Mouse (Mus musculus) forebrain, embryonic 10.5 days (tissue): Measurements from ENCODE around the gene Alyref. TPM values are rescaled to one million over a fixed set of nuclear protein-coding genes. Genes with fewer than 3 reads are reported as not detected.

Experiments
- DNase-seq: peaks from one replicate; pipeline ENCODE4 v3.0.0-alpha.2; 2017; ENCODE audit warnings: low spot score; ENCODE audit errors: extremely low spot score
- H3K27ac ChIP-seq: fragments of 300-500 bp; sonication (generic); 2 replicates; pipeline ENCODE4 v1.5.1; 2016; ENCODE audit warnings: mild to moderate bottlenecking
- H3K27me3 ChIP-seq: fragments of 300-500 bp; sonication (generic); 2 replicates; pipeline ENCODE4 v1.6.1; 2016; ENCODE audit warnings: mild to moderate bottlenecking; ENCODE audit not compliant: poor library complexity, severe bottlenecking
- H3K36me3 ChIP-seq: fragments of 300-500 bp; sonication (generic); replicated peaks from 2 replicates; pipeline ENCODE4 v1.6.1; 2016; ENCODE audit warnings: mild to moderate bottlenecking, moderate library complexity
- H3K4me1 ChIP-seq: fragments of 300-500 bp; sonication (generic); 2 replicates; pipeline ENCODE4 v1.6.1; 2016
- H3K4me3 ChIP-seq: fragments of 300-500 bp; sonication (generic); 2 replicates; pipeline ENCODE4 v1.5.1; 2016; ENCODE audit warnings: mild to moderate bottlenecking, moderate library complexity
- H3K9me3 ChIP-seq: fragments of 300-500 bp; sonication (generic); 2 replicates; pipeline ENCODE4 v1.6.1; 2016; ENCODE audit warnings: mild to moderate bottlenecking, moderate library complexity
- WGBS: fragments of 180-500 bp; shearing (Covaris S2); methylation state at CpG from one replicate; pipeline ENCODE4 v1.1.7; 2016; 5-methylcytosine and 5-hydroxymethylcytosine counted together
- polyA plus RNA-seq: library from polyadenylated mRNA; unstranded; fragments of >200 nt; fragmentation: Nextera tagmentation; extraction: Ambion mirVana; gene quantifications from 2 replicates; pipeline ENCODE4 v1.2.1, GENCODE M21; 2016

The Alyref gene
- polyA plus RNA-seq, 1 experiment from 2014 or later, result 618 TPM

DNA sequence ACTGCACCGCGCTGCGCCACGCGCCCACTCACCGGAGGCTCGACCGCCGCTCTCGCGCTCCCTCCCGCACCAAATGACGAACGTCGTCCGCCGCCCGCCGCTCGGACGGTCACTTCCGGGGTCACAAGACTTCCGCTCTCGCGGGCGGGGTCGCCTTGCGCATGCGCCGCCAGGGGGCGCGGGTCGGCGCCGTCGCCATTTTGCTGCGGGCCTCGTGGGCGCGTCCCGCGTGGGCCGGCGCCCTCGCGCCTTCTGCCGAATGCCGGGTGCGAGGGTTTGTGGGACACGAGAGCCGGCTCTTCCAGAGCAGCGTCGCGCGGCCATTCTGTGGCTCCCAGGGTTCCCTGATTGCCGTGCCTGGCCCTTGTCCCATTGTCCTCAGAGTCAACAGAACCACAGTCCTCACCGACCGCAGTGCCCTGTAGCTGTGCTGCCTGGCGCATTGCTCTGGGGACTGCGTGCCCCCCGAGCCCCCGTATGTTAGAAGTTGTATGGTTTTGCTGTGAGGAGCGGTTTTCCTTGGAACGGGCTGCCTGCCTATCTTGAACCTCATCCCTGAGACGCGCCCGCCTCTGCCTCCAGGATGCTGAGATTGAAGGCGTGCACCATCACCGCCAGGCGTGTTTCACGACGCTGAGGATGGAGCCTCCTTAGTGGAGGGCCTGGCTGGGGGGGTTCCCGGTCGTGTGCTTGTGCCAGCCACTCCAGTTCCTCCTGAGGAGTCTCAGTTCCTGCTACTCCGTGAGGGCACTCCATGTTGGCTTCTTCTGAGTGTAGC lies 16.5 kb downstream of the Alyref start, which contains the start of gene Arhgdia:
Gene Arhgdia, minus strand, starts transcription at position 135 of the 778 bp plus-strand sequence.
- 5% methylated on average over 69 of the region's 75 CpGs for WGBS
- Histone ChIP-seq H3K9me3 (peaks cover 4% of the 10 kb centered on the region; the same call in 1 of the 2 replicates), H3K4me1 (peaks cover 41% of the 10 kb centered on the region), H3K27ac (peak within 1 kb of the TSS; percentile 99), H3K27me3 (no peaks in the 10 kb centered on the region), H3K36me3 (peaks cover 78% of the 10 kb centered on the region), H3K4me3 (peak within 1 kb of the TSS; percentile 89)
- peak; percentile 82 for DNase-seq

DNA sequence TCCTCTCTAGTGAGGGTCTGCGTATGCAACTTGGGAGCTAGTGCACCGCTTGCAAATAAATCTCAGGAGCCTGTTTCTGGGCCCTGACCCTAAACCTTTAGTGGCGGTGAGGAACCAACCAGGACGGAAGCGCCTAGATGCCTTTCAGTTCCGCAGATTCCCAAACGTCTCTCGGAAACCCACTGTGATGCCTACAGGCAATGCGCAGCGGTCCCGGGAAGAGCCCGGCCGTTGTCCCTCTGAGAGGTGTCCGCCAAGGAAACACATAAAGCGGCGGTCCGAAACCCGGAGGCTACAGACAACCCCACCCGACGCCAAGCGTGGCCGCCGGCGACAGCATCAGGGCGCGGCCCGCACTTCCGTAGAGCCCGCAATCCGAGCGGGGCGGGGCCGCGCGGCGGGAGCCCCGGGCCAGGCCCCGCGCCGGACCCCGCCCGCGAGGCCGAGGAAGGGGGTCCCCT lies 17.3 kb downstream of the Alyref start:
- WGBS, result under 1% methylated on average over 43 of the region's 44 CpGs
- H3K27me3 ChIP-seq, result no peaks in the 10 kb centered on the region
- peak overlapping the region; percentile 99 for H3K27ac ChIP-seq
- peak overlapping the region; percentile 89 for H3K4me3 ChIP-seq
- H3K4me1 ChIP-seq, result peaks cover 41% of the 10 kb centered on the region
- peak; percentile 49 for DNase-seq
- H3K9me3 ChIP-seq, result peaks cover 4% of the 10 kb centered on the region; the same call in 1 of the 2 replicates
- H3K36me3 ChIP-seq, result peaks cover 76% of the 10 kb centered on the region

DNA sequence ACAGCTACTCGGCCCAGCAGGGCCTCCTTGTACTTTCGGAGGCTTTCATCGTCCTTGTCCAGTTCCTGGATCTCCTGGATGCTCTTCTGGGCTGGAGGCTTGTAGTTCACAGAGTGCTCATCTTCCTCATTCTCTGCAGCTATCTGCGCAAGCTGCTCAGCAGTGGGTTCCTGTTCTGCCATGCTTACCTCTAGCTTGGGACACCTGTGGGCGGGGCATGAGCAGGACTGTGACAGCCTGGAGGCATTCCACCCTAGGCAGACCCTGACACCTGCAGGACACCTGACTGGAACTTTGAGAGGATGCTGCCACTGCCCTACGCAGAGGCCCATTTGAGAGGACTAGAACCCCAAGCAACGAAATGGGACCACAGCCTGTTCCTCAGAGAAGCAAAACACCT lies 18.0 kb downstream of the Alyref start:
- no peak for DNase-seq
- Histone ChIP-seq H3K27ac (peak overlapping the region; percentile 99), H3K27me3 (no peaks in the 10 kb centered on the region), H3K36me3 (peaks cover 69% of the 10 kb centered on the region), H3K4me3 (peak overlapping the region; percentile 89), H3K4me1 (peaks cover 41% of the 10 kb centered on the region), H3K9me3 (peaks cover 4% of the 10 kb centered on the region; the same call in 1 of the 2 replicates)
- 67% methylated on average over 7 of the region's 7 CpGs for WGBS

DNA sequence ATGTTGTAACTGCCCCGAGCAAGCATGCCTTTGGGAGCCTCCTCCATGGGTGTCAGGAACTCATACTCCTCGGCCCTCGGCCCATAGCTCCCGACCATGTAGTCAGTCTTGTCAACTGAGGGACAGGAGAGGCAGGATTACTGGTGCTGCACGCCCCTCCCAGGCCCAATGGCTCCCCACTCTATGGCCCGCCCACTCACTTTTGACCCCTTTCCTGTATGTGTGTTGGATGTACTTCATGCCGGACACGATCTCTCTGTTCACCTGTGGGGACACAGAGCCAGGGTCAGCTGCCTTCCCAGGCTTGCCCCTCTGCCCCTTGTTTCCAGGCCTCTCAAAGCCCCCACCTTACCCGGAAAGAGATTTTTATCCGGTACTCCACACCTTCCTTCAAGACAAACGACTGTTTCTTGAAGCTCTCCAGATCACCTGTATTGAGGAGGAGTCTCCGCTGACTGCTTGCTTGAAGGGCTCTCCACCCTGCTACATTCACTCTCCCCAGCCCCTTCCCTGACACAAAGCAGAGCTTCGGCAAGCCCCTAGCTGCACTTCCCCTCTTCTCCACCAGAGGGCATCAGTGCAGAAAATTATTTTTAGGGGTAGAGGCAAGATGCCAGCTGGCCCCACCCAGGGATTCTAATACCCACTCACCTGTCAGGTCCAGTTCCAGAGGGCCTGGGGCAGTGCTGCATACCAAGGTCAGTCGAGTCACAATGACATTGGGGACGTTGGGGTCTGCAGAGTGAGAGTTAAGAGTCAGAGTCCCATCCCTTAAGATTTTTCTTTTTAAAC lies 18.7 kb downstream of the Alyref start:
- H3K4me1 ChIP-seq, result peaks cover 46% of the 10 kb centered on the region
- H3K27me3 ChIP-seq, result no peaks in the 10 kb centered on the region
- peak overlapping the region; percentile 89 for H3K4me3 ChIP-seq
- peak overlapping the region; percentile 99 for H3K27ac ChIP-seq
- DNase-seq, result peak; percentile 86
- 65% methylated on average over 15 of the region's 15 CpGs for WGBS
- H3K9me3 ChIP-seq, result peaks cover 4% of the 10 kb centered on the region; the same call in 1 of the 2 replicates
- H3K36me3 ChIP-seq, result peaks cover 62% of the 10 kb centered on the region

DNA sequence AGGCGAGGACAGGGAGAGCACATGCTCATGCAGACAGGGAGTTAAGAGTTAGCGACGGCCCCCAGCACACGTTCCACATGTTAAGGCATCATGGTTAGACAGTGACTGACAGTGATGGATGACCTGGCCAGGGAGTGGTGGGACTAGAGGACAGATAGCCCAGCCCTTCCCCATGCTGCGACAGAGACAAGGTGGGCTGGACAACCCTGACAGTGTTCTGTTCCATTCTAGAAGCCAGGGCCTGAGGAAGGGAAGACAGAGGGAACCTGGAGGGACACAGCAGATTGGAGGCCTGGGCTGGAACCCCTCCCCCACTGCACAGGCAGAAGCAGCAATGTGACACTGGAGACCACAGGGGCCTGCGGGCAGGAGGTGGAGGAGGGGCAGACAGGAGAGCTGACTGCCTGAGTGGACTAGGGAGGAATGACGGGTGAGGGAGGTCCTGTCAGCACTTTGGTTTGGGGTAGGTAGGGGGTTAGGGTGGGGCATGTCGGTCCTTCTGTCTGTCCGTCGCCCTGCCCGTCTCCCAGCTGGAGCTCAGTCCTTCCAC lies 19.4 kb downstream of the Alyref start:
- Histone ChIP-seq H3K36me3 (peaks cover 55% of the 10 kb centered on the region), H3K27me3 (no peaks in the 10 kb centered on the region), H3K4me3 (peak overlapping the region; percentile 89; the same call in 1 of the 2 replicates), H3K4me1 (peaks cover 53% of the 10 kb centered on the region), H3K9me3 (peaks cover under 1% of the 10 kb centered on the region; the same call in 1 of the 2 replicates), H3K27ac (0 out of 2 replicates have a peak overlapping the region, but pooled peaks have one; percentile 99)
- no peak for DNase-seq
- WGBS, result 85% methylated on average over 11 of the region's 11 CpGs

DNA sequence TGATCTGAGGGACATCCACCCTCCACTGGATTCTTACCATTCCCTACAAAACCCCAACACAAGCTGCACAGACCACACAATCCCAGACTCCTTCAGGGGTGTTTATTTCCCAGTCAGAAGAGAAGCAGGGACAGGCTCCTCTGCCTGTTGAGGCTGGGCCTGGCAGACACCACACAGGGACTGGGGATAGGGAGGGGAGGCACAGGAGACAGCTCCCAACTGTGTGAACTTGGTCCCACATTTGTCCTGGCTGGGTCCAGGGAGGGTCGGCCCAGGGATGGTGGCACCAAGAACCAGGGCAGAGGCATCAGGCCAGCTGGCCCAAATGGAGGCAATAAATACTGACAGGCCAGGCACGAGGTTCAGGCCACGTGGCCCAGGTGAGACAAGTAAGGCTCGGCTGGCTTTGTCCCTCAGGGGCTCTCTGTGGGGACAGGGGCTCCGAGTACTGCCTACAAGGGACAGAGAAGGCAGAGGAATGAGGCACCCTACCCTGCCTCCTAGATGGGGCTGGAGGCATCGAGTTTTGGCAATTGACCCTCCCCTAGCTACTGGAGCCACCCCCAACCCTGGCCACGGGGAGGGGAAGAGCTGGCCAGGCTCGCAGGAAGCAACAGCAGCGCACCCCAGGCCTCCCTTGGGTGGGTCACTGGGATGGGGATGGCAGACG lies 20.0 kb downstream of the Alyref start:
- Histone ChIP-seq H3K27ac (no peak overlapping the region; the same call in 1 of the 2 replicates), H3K36me3 (peaks cover 50% of the 10 kb centered on the region), H3K4me3 (peak overlapping the region; percentile 2; the same call in 1 of the 2 replicates), H3K4me1 (peaks cover 54% of the 10 kb centered on the region), H3K9me3 (no peaks in the 10 kb centered on the region), H3K27me3 (no peaks in the 10 kb centered on the region)
- DNase-seq, result no peak
- 93% methylated on average over 10 of the region's 10 CpGs for WGBS

DNA sequence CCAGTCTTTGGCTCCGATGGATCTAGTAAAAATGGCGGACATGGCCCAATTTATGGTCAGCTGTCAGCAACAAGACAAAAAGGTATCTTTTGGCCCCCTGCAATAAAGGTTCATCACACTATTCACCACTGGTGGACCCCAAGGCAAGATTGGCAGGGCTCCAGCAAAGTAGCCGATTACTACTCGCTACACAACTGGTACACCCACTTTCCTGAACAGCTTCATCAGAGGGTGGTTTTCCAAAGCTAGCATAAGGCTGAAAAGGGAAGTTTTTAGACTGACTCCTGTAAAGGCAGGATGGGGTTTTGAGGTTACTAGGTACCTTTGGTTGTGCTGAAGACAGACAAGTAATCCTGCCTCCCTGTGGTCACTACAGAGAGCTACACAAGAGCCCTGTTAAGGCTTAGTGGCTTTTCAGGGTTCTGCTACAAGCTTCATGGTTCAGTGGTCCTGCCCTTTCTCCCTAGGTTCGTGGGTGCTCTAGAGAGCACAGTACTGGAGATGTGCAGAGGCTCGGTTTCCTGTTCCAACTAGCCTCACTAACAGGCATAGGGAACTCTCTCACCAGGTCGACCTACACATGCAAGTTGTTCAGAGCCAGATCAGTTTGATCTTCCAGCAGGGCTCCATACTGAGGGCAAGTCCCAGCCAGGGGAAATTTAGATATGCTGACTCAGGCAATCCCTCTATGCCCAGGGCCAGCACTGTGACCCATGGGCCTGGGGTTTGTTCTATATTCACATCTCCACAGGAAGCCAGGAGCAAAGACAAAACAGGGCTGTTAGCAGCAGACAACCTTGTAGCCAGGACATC lies 20.7 kb downstream of the Alyref start:
- Histone ChIP-seq H3K27me3 (no peaks in the 10 kb centered on the region), H3K4me3 (peak overlapping the region; percentile 5; the same call in 1 of the 2 replicates), H3K9me3 (no peaks in the 10 kb centered on the region), H3K27ac (no peak overlapping the region), H3K36me3 (peaks cover 44% of the 10 kb centered on the region), H3K4me1 (peaks cover 52% of the 10 kb centered on the region)
- no peak for DNase-seq
- 84% methylated on average over 7 of the region's 7 CpGs for whole genome bisulfite sequencing

DNA sequence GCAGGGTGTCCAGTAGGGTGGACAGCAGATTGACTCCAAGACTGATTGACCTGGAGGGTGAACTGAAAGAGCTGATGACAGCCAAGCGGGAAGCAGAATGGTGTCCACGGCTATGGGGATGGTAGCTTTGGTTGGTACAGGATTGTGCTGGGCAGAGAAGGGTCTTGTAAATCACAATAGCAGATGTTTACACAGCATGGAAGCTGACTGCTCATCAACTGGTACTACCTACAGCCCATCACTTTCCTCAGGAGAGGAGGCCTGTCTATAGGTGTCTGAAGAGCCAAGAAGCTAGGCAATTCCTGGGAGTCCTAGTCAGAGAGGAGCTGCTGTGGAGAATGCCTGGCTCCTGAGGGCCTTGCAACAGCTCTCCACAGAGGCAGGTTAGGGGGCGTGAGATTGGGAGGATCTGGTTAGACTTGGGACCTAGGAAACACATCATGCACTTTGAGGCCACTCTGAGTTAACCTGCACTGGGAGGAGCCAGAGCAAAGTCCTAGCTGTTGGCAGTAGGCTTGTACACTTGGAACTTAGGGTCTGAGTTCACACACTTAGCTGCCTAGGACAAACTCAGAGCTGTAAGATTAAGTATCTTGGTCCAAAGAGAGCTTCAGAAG lies 21.7 kb downstream of the Alyref start:
- DNase-seq, result no peak
- peaks cover 45% of the 10 kb centered on the region for H3K36me3 ChIP-seq
- peaks cover 50% of the 10 kb centered on the region for H3K4me1 ChIP-seq
- H3K27ac ChIP-seq, result no peak overlapping the region
- no peaks in the 10 kb centered on the region for H3K9me3 ChIP-seq
- H3K27me3 ChIP-seq, result no peaks in the 10 kb centered on the region
- H3K4me3 ChIP-seq, result peak overlapping the region; percentile 19; the same call in 1 of the 2 replicates
- WGBS, result 90% methylated on average over 3 of the region's 3 CpGs

DNA sequence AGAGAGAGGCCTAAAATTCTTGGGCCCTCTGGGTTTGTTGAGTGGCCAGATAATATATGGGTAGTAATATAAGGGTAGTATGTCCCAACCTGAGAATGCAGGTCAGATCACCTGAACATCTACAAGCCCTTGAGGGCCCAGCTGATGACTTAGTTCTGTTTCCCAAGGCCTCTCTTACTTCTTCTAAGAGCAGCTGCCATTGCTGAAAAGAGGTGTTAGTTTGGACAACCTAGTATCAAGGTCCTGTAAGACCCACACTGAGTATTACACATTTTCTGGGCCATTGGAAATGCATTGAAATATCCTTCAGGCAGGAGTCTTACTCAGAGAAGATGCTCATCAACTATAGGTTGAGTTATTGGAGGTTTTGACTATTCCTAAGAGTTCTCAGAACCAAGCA lies 22.2 kb downstream of the Alyref start:
- H3K36me3 ChIP-seq, result peaks cover 50% of the 10 kb centered on the region
- DNase-seq, result no peak
- peaks cover 55% of the 10 kb centered on the region for H3K4me1 ChIP-seq
- H3K9me3 ChIP-seq, result no peaks in the 10 kb centered on the region
- H3K27ac ChIP-seq, result no peak overlapping the region
- H3K4me3 ChIP-seq, result no peak overlapping the region
- no peaks in the 10 kb centered on the region for H3K27me3 ChIP-seq

DNA sequence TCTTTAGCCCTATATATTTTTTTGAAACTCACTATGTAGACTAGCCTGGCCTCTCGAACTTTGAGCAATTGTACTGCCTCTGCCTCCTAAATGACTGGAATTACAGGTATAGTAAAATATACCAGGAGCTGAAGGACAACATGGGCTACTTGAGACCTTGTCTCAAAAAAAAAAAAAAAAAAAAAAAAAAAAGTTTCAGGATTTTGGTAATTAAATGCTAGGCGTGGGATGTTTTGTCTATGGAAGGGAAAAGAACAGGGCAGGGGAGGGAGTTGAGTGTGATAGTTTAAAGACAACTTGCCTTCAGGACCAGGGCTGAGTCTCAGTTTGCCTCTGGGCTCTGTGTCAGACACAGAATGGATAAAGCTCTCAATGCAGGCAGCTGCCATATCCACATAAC lies 23.1 kb downstream of the Alyref start:
- WGBS, result 77% methylated on average over 2 of the region's 2 CpGs
- no peaks in the 10 kb centered on the region for H3K9me3 ChIP-seq
- peak overlapping the region; percentile 95 for H3K4me3 ChIP-seq
- H3K27me3 ChIP-seq, result no peaks in the 10 kb centered on the region
- H3K27ac ChIP-seq, result 0 out of 2 replicates have a peak overlapping the region, but pooled peaks have one; percentile 95
- peaks cover 55% of the 10 kb centered on the region for H3K36me3 ChIP-seq
- no peak for DNase-seq
- peaks cover 53% of the 10 kb centered on the region for H3K4me1 ChIP-seq

DNA sequence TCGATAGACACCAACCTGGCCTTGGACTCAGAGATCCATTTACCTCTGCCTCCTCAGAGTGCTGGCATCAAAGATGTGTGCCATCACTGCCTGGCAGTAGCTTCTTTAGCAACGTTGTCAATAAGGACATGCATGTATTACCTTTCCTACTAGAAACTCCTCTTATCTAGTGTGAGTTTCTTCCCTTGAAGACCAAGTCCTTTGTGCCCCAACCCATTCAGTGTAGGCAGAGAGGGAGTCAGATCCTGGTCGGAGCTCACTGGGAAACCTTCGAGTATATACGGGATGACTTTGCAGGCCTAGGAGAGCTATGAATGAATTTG lies 23.9 kb downstream of the Alyref start:
- peak overlapping the region; percentile 95 for H3K27ac ChIP-seq
- peaks cover 55% of the 10 kb centered on the region for H3K36me3 ChIP-seq
- 59% methylated on average over 5 of the region's 5 CpGs for WGBS

More for the DNA sequence above, 23.9 kb downstream of the Alyref start:
- Histone ChIP-seq H3K9me3 (no peaks in the 10 kb centered on the region), H3K4me1 (peaks cover 45% of the 10 kb centered on the region), H3K4me3 (peak overlapping the region; percentile 95), H3K27me3 (no peaks in the 10 kb centered on the region)
- no peak for DNase-seq
